Mouse (Mus musculus) fibroblast of lung, adult 2 months (primary cell): Measurements from ENCODE around the gene Olfr1150-ps1.

Experiments used
- DNase-seq: peaks from one replicate; pipeline ENCODE4 v3.0.0-alpha.2; 2011; ENCODE audit warnings: low read depth

The Olfr1150-ps1 gene

GRCm38 (mm10) chr2:87843693-87844092, at the start of gene Olfr1150-ps1:
Gene Olfr1150-ps1, plus strand, starts transcription at chr2:87843993.
- no peak for DNase-seq

GRCm38 (mm10) chr2:87800292-87800691, 43.5 kb upstream of the Olfr1150-ps1 start, which contains the start of gene Olfr1143:
Gene Olfr1143, plus strand, starts transcription at chr2:87800592.
- DNase-seq, result no peak

GRCm38 (mm10) chr2:87809522-87809921, 34.3 kb upstream of the Olfr1150-ps1 start, which contains the start of gene Olfr1145:
Gene Olfr1145, plus strand, starts transcription at chr2:87809822.
- no peak for DNase-seq

- DNase-seq, result no peak
Measured at GRCm38 (mm10) chr2:87830233-87830632, 13.6 kb upstream of the Olfr1150-ps1 start, which contains the start of gene Olfr1148. Gene Olfr1148, plus strand, starts transcription at chr2:87830533.

- DNase-seq, result no peak
Measured at GRCm38 (mm10) chr2:87855562-87855961, 11.8 kb downstream of the Olfr1150-ps1 start, which contains the start of gene Olfr1151. Gene Olfr1151, plus strand, starts transcription at chr2:87855862.

- DNase-seq, result no peak
Measured at GRCm38 (mm10) chr2:87866192-87866591, 22.4 kb downstream of the Olfr1150-ps1 start, which contains the start of gene Olfr1152. Gene Olfr1152, plus strand, starts transcription at chr2:87866492.

GRCm38 (mm10) chr2:87894662-87895061, 50.9 kb downstream of the Olfr1150-ps1 start, which contains the start of gene Olfr1153:
Gene Olfr1153, plus strand, starts transcription at chr2:87894962.
- no peak for DNase-seq
